Mouse (Mus musculus) megakaryocyte-erythroid progenitor cell, adult 5 weeks (primary cell): ENCODE data around the gene Tex11. TPM values are rescaled to one million over a fixed set of nuclear protein-coding genes. Genes with fewer than 3 reads are reported as not detected.

Source experiments
- polyA plus RNA-seq: library from polyadenylated mRNA; stranded (reverse); fragments of >175 nt; gene quantifications from 2 replicates; pipeline ENCODE4 v1.2.3, GENCODE M21; 2012

Tex11 gene
- polyA plus RNA-seq: 0.05 TPM in 1 of 2 replicates, not detected in the other

DNA sequence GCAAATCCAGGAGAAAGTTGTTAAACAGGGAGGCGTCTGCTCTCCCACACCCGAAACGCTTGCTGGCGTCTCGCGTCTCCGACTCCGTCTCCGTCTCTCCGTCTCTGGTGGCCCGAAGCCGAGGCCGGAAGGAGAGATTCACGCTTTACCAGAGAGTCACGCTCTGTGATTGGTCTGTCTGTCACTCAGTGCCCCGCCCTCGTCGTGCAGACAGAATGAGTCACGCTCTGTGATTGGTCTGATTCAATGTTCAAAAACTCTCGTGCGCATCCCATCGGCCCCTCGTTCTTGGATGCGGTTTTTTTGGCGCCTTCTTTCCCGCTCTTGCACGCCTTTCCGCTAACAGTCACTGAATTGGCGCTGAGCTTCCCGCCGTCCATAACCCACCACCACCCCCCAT lies at the start of gene Tex11:
TSS of gene Tex11 (minus strand) at position 127 of the 400 bp plus-strand sequence.

DNA sequence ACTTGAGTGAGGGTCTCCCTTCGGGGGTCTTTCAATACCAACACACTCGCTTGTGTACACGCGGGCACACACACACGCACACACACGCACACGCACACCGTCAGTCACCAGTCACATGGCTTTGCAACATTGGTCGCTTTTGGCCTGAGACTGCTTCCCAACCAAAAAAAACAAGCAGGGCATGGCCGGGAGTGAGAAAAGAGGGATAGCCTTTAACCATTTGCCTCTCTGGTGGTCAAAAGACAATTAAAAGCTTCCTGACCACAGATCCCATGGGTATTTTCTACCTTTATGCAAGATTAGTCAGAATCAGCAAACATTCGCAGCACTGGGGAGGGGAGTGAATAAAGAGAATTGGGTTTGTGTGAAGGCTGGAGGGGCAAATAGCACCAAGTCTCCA lies 26.5 kb upstream of the Tex11 start, which contains the start of gene Slc7a3:
TSS of gene Slc7a3 (minus strand) at position 101 of the 400 bp plus-strand sequence.

Other genes starting within 250 kb of the Tex11 start
- gene Slc7a3, start 26.4 kb upstream of the Tex11 start, polyA plus RNA-seq: not detected in 2 replicates
- 34.9 and 39.8 TPM in 2 replicates for gene Snx12, start 162.9 kb upstream of the Tex11 start, polyA plus RNA-seq
- 35.3 and 36.0 TPM in 2 replicates for gene Foxo4, start 194.9 kb upstream of the Tex11 start, polyA plus RNA-seq
- 0.15 TPM in 1 of 2 replicates, not detected in the other for gene Gm614, start 204.3 kb upstream of the Tex11 start, polyA plus RNA-seq
- 35.0 and 45.3 TPM in 2 replicates for gene Il2rg, start 208.6 kb upstream of the Tex11 start, polyA plus RNA-seq
- gene Gm20489, start 209.4 kb upstream of the Tex11 start, polyA plus RNA-seq: 0.34 TPM in 1 of 2 replicates, not detected in the other
- 52.3 and 77.2 TPM in 2 replicates for gene Med12, start 214.4 kb upstream of the Tex11 start, polyA plus RNA-seq
- gene Nlgn3, start 239.5 kb upstream of the Tex11 start, polyA plus RNA-seq: 0.02 and 0.03 TPM in 2 replicates